Mouse (Mus musculus) intestine, embryonic 16.5 days (tissue): ENCODE results near the gene Tax1bp1. TPM values are rescaled to one million over a fixed set of nuclear protein-coding genes. Genes with fewer than 3 reads are reported as not detected.

Source experiments
- ATAC-seq: fragments of 200-750 bp; cut with Nextera tagmentation; 2 replicates; pipeline ENCODE4 v1.8.0; 2017; ENCODE audit warnings: moderate TSS enrichment, moderate library complexity
- H3K27ac ChIP-seq: fragments of 300-500 bp; sonication (generic); 2 replicates; pipeline ENCODE4 v1.5.1; 2014; ENCODE audit warnings: mild to moderate bottlenecking, low read length
- H3K27me3 ChIP-seq: fragments of 300-500 bp; sonication (generic); replicated peaks from 2 replicates; pipeline ENCODE4 v1.6.1; 2014; ENCODE audit warnings: low read length, control low read depth, mixed read lengths; ENCODE audit not compliant: control insufficient read depth, insufficient read depth
- H3K36me3 ChIP-seq: fragments of 300-500 bp; sonication (generic); 2 replicates; pipeline ENCODE4 v1.6.1; 2014; ENCODE audit warnings: low read length, control low read depth; ENCODE audit not compliant: control insufficient read depth, insufficient read depth
- H3K4me1 ChIP-seq: fragments of 300-500 bp; sonication (generic); 2 replicates; pipeline ENCODE4 v1.6.1; 2014; ENCODE audit warnings: low read length, control low read depth, mixed read lengths; ENCODE audit not compliant: control insufficient read depth, insufficient read depth
- H3K4me2 ChIP-seq: fragments of 300-500 bp; sonication (generic); 2 replicates; pipeline ENCODE4 v1.6.1; 2014; ENCODE audit warnings: low read depth, low read length, control low read depth
- H3K4me3 ChIP-seq: fragments of 300-500 bp; sonication (generic); 2 replicates; pipeline ENCODE4 v1.5.1; 2014; ENCODE audit warnings: mild to moderate bottlenecking, low read length
- H3K9ac ChIP-seq: fragments of 300-500 bp; sonication (generic); 2 replicates; pipeline ENCODE4 v1.6.1; 2014; ENCODE audit warnings: low read depth, low read length
- H3K9me3 ChIP-seq: fragments of 300-500 bp; sonication (generic); 2 replicates; pipeline ENCODE4 v1.6.1; 2016; ENCODE audit warnings: low read length, control low read depth; ENCODE audit not compliant: control insufficient read depth
- WGBS: fragments of 180-500 bp; shearing (Covaris S2); extraction: QIAGEN DNeasy Blood & Tissue Kit; methylation state at CpG from one replicate; pipeline ENCODE4 v1.1.7; 2014; 5-methylcytosine and 5-hydroxymethylcytosine counted together
- polyA plus RNA-seq: library from polyadenylated mRNA; unstranded; fragments of >200 nt; fragmentation: Nextera tagmentation; extraction: Ambion mirVana; gene quantifications from 2 replicates; pipeline ENCODE4 v1.2.1, GENCODE M21; 2015

Gene Tax1bp1
- polyA plus RNA-seq, 1 experiment from 2014 or later = 168 TPM

DNA sequence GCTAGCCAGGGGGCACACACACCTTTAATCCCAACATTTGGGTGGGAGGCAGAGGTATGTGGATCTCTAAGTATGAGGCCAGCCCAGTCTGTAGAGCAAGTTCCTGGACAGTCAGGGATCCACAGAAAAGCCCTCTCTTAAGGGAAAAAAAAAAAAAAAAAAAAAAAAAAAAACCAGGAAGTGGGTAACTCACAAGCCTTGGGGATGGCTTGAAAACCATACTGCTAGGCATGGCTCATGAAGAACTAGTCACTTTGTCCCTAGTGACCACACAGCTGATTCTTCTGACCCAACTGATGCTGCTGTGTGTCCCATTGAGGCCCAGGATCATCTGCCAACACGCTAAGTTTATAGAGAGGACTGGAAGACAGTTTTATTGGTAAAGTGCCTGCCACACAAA is 14.5 kb upstream of the Tax1bp1 start:
- Histone ChIP-seq H3K9me3 (no peaks in the 10 kb centered on the region), H3K9ac (no peak overlapping the region), H3K27me3 (no peaks in the 10 kb centered on the region), H3K36me3 (no peaks in the 10 kb centered on the region), H3K4me1 (peaks cover 4% of the 10 kb centered on the region; the same call in 1 of the 2 replicates), H3K4me2 (no peak overlapping the region), H3K4me3 (no peak overlapping the region), H3K27ac (no peak overlapping the region)
- 87% methylated on average over 1 of the region's 1 CpGs for WGBS
- ATAC-seq = no peak

DNA sequence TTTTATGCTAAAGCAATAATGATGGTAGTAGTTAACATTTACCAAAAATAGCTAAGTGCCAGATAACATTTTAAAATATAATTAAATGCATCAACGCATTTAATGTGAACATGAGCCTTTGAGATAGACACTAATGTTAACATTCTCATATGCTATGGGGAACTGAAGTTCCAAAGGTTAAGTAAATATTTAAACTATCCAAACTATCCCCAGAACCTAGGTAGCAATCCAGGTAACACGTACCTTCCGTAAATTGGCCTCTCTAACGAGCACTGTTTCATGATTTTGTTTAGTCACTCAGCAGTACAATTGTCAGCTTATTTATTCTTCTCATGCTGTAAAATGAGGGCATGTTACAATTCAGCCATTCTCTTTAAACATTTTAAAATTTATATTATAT is 13.6 kb upstream of the Tax1bp1 start:
- 53% methylated on average over 4 of the region's 4 CpGs for WGBS
- Histone ChIP-seq H3K27ac (no peak overlapping the region), H3K4me3 (no peak overlapping the region), H3K9me3 (no peaks in the 10 kb centered on the region), H3K4me2 (no peak overlapping the region), H3K9ac (no peak overlapping the region), H3K27me3 (no peaks in the 10 kb centered on the region), H3K36me3 (no peaks in the 10 kb centered on the region), H3K4me1 (peaks cover 4% of the 10 kb centered on the region; the same call in 1 of the 2 replicates)
- ATAC-seq = peak; percentile 72; the same call in 1 of the 2 replicates

DNA sequence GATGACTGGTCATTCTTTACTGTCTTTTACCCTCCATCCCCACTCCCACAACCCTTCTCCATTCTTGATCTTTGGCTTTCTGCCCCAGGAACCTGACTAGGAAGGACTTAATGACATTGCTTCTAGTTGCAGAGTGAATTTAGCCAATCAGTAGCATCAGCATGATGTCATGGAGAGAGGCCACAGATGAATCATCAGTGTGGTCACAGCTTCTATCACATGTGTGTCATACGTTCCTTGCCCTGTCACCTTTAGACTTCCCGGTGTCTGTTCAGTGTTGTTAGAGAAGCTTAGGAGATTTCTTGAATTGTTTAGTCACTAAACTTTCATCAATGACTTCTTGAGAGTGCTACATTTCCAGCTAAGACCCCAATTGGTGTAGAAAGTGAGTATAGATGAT is 10.3 kb upstream of the Tax1bp1 start:
- WGBS = 84% methylated on average over 2 of the region's 2 CpGs
- ATAC-seq = no peak

DNA sequence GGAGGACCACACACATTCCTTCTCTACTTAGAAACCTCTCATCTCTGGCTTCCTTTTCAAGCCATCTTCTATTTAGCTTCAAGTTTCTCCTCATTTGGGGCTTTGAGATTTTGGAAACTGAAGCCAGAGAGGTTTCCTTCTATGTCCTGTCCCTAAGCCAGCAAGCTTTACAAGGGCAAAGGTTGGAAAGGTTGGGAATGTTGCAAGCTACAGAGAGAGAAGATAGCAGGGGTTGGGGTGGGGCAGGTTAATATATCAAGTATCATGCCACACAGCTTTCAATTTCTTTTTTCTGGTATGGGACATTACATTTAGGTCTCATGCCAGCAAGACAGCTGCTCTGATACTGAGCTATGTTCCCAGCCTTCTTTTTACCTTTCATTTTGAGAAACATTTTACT is 8.2 kb upstream of the Tax1bp1 start:
- Histone ChIP-seq H3K36me3 (no peaks in the 10 kb centered on the region), H3K27me3 (no peaks in the 10 kb centered on the region), H3K9me3 (no peaks in the 10 kb centered on the region), H3K27ac (peak overlapping the region; percentile 68), H3K9ac (no peak overlapping the region), H3K4me2 (no peak overlapping the region), H3K4me3 (no peak overlapping the region), H3K4me1 (no peaks in the 10 kb centered on the region)
- ATAC-seq = peak; percentile 93

More for the DNA sequence above, 10.3 kb upstream of the Tax1bp1 start:
- H3K9me3 ChIP-seq = no peaks in the 10 kb centered on the region
- H3K4me1 ChIP-seq = peaks cover 4% of the 10 kb centered on the region; the same call in 1 of the 2 replicates
- no peak overlapping the region for H3K4me3 ChIP-seq
- no peaks in the 10 kb centered on the region for H3K27me3 ChIP-seq
- H3K9ac ChIP-seq = no peak overlapping the region
- H3K36me3 ChIP-seq = no peaks in the 10 kb centered on the region
- no peak overlapping the region for H3K4me2 ChIP-seq
- no peak overlapping the region for H3K27ac ChIP-seq

DNA sequence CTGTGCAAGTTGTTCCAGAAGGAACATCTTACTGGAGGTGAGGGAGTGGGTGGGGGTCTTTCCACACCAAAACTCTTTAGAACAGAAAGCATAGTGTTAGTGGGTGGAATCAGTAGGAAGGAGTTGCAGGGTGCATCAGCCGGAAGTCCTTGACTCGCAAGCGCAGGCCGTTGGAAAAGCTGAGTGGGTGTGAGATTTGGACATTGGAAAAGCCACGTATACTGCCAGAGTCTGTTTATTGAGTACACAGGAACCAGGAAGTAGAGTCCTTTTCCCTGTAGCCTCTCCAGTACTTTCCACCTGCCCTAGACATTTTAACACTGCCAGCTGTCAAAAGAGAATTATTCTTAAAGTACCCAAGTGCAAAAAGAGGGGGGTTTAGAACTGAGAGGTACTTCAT is 5.7 kb upstream of the Tax1bp1 start:
- Histone ChIP-seq H3K9me3 (no peaks in the 10 kb centered on the region), H3K4me1 (no peaks in the 10 kb centered on the region; the same call in 1 of the 2 replicates), H3K4me2 (no peak overlapping the region), H3K27me3 (no peaks in the 10 kb centered on the region), H3K4me3 (no peak overlapping the region), H3K27ac (0 out of 2 replicates have a peak overlapping the region, but pooled peaks have one; percentile 6), H3K9ac (no peak overlapping the region), H3K36me3 (no peaks in the 10 kb centered on the region)
- 79% methylated on average over 5 of the region's 5 CpGs for WGBS
- ATAC-seq = no peak

DNA sequence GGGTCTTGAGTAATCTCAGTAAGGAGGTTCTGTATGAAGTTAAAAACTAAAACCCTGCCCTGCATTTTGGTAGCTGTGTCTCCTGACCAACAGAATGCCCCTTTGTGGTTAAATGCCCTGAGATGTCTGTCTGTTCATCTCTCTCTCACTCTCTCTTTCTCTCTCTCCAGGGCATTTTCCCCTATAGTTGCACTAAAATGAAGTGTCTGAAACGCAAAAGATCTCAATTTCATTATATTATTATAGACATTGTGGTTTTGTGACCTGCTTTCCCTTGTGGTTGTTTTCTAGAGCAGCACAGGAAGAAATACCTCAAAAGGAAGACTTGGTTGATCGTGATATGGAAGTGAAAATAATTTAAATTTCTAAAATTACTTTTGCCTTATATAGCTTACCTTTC is 966 bp upstream of the Tax1bp1 start:
- Histone ChIP-seq H3K9ac (no peak overlapping the region), H3K27me3 (no peaks in the 10 kb centered on the region), H3K27ac (no peak overlapping the region), H3K9me3 (no peaks in the 10 kb centered on the region), H3K4me2 (no peak overlapping the region), H3K4me1 (peaks cover 2% of the 10 kb centered on the region; the same call in 1 of the 2 replicates), H3K36me3 (no peaks in the 10 kb centered on the region), H3K4me3 (no peak overlapping the region)
- ATAC-seq = no peak
- 78% methylated on average over 2 of the region's 2 CpGs for WGBS

DNA sequence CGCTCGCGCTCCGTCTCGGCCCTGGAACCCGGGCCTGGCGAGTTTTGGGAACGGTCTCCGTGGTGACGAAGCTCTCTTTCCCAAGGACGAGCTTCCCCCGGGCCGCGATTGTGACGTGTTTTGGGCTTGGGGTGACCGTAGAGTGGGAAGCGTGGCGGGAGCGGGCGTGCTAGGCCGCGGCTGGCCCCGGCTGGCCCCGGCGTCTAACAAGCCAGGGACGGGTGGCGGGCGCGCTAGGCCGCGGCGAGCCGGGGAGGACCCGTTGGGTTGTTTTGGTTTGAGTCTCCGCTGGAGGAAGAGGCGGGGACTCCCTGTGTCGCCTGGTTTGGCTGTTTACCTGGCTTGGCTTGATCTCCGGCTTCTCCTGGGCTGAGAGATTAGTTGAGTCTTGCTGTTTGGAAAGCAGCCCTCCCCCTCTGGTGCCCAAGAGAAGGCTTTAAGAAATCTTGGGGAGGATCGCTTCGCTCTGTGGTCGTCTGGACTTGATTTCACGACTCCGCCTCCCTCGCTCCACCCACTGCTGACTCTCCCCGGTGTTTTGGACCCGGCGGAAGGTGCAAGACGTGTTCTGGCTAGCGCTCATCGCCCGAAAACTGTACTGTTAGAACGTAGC is 474 bp downstream of the Tax1bp1 start:
- H3K27ac ChIP-seq = peak overlapping the region; percentile 91
- peak overlapping the region; percentile 96 for H3K4me3 ChIP-seq
- H3K4me1 ChIP-seq = peaks cover 2% of the 10 kb centered on the region; the same call in 1 of the 2 replicates
- no peaks in the 10 kb centered on the region for H3K27me3 ChIP-seq
- peak; percentile 90 for ATAC-seq
- H3K36me3 ChIP-seq = no peaks in the 10 kb centered on the region
- under 1% methylated on average over 52 of the region's 52 CpGs for WGBS
- peak overlapping the region; percentile 94 for H3K9ac ChIP-seq
- H3K9me3 ChIP-seq = no peaks in the 10 kb centered on the region
- peak overlapping the region; percentile 65 for H3K4me2 ChIP-seq

DNA sequence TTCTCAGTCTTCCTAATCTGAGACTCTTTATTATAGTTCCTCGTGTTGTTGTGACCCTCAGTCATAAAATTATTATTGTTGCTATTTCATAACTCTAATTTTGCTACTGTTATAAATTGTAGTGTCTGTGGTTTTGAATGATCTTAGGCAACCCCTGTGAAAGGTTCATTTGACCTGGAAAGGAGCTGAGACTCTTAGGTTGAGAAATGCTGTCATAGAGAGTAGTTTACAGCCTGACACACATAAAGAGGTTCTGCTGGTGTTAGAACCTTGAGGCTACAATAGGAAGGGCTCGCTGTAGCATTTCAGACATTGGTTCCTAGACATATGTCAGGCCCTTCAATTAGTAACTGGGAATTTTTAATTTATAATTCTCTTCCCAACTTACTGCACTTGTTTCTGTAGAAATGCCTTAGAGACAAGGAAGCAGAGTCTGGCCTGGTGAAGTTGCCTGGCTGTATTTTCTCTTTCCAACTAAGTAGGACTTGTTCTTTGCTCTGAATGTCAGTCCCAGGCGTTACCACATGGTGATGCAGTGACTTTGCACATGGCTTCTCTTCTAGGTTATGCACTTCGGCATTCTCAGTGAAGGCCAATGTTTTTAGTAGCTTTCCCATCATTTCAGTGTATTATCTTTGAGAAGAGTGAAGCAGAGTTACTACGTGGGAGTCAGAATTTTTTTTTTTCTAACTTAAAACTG is 4.1 kb downstream of the Tax1bp1 start:
- Histone ChIP-seq H3K36me3 (no peaks in the 10 kb centered on the region), H3K9ac (no peak overlapping the region), H3K27ac (no peak overlapping the region), H3K4me2 (no peak overlapping the region), H3K4me1 (0 out of 2 replicates have a peak, but pooled peaks cover 2% of the 10 kb centered on the region), H3K27me3 (no peaks in the 10 kb centered on the region), H3K4me3 (no peak overlapping the region), H3K9me3 (no peaks in the 10 kb centered on the region)
- WGBS = 76% methylated on average over 5 of the region's 5 CpGs
- ATAC-seq = no peak

DNA sequence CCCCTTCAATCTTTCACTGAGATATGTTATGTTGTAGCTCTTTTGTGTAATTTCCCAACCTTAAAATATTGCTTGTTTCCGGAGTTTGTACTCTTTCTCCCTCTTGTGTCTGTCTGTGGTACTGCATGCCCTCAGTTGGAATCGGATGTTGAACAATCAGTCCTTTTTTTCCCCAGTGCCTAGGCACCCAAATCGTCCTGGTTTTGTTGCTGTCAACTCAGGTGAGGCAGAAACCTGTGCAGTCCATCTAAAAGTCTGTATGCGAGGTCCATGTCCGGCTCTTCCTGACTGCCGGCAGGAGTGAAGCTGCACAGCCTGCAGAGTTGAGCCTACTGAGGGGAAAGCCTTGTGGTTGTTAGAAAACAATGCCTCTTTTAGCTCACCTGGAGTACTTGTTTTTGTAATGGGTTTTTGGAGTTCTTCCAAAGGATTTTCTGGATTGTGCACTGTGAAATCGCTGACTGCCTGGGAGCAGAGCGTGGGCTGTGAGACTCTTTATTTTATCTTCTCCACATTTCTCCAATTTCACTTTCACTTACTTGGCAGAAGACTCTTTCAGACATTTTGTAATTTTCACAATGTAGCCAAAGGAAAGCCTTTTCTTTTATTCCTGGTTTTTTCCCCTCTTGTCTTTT is 11.4 kb downstream of the Tax1bp1 start:
- Histone ChIP-seq H3K9me3 (no peaks in the 10 kb centered on the region), H3K4me1 (no peaks in the 10 kb centered on the region), H3K27me3 (no peaks in the 10 kb centered on the region), H3K4me3 (no peak overlapping the region), H3K27ac (no peak overlapping the region), H3K9ac (no peak overlapping the region), H3K4me2 (no peak overlapping the region), H3K36me3 (no peaks in the 10 kb centered on the region)
- ATAC-seq = no peak
- WGBS = 59% methylated on average over 8 of the region's 8 CpGs
